Mouse (Mus musculus) left cerebral cortex, adult 8-10 months (tissue): ENCODE measurements at regions not wholly inside any gene's neighbourhood (a gene's known extent, or its start where the extent isn't known, plus 50 kb on each side); places are given as distances from the start of the nearest gene placed in this dataset.
A peak's percentile ranks its signal among the peaks of the same experiment; 100 is the strongest.

ENCODE experiments used
- DNase-seq, 2 experiments: peaks; one replicate each; pipeline ENCODE4 v3.0.0; 2022; ENCODE audit warnings: low spot score in 2 of 2

- DNase-seq, result no peak
Measured at GRCm38 (mm10) chr6:102977122-102977521, 404.2 kb upstream of the Cntn3 start.

GRCm38 (mm10) chr6:103023326-103023725 lies 450.4 kb upstream of the Cntn3 start:
- no peak for DNase-seq

GRCm38 (mm10) chr6:103024006-103024405 lies 451.1 kb upstream of the Cntn3 start:
- DNase-seq, result peak in 1 of 2 experiments; percentile 1

GRCm38 (mm10) chr6:103028150-103028549 lies 455.2 kb upstream of the Cntn3 start:
- peak; percentile 1 to 15 for DNase-seq

GRCm38 (mm10) chr6:103033418-103033817 lies 460.5 kb upstream of the Cntn3 start:
- no peak for DNase-seq

DNA sequence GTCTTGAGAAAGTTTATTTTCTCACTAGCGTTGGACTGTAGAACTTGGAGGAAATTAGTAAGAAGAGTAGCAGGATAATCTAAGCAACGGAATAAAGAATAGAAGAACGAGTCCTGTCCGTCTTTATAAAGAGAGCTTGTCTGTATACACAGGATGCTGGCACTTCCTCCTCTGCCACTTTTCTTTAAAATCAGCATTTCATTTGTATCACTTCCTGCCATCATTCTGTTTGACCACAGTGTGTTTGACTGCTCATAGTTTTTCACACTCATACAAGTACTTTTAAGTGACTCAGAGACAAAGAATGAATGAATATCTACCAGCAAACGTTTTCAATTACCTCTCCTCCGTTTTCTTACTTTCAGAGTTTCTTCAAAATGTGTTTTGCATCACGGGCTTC lies 461.0 kb upstream of the Cntn3 start:
- no peak for DNase-seq

GRCm38 (mm10) chr6:103060591-103060990 lies 449.8 kb upstream of the Chl1 start:
- DNase-seq, result peak in 1 of 2 experiments; percentile 7

- DNase-seq, result no peak
Measured at GRCm38 (mm10) chr6:103106189-103106588, 404.2 kb upstream of the Chl1 start.

- DNase-seq, result no peak
Measured at GRCm38 (mm10) chr6:103119537-103119936, 390.8 kb upstream of the Chl1 start.

DNA sequence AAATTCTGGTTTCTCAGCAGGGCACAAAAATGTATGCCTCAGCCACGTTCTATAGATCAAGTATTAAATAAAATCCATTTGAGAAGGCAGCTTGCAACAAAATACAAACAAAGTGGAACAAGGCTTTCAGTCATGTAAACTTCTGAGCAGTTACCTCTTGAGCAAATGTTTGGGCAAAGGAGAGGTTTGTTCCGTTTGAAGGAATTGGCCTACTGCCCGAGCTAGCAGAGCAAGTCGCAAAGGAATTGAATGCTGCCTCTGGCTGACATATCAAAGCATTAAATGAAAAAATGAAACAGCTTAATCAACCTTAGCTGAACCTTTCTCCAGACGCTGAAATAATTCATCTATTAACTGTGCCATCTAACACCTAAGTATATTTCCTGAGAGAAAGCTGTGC lies 369.5 kb upstream of the Chl1 start:
- no peak for DNase-seq

DNA sequence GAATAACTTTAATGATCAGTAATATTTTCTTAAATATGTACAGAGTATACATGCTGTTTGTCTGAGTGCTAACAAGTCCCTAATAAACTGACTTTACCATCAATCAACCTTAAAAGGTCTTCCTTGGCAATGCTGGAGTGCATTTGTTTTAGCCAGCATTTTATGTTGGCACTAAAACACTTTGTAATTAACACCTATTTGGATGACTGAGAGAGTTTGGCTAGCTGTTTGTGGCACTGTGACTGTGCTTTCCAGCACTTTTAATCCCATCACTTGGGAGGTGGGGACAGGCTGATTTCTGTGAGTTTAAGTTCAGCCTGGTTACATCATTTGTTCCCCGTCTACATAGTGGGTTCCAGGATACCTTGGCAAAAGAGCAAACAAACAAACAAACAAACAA lies 332.5 kb upstream of the Chl1 start:
- DNase-seq, result no peak

DNA sequence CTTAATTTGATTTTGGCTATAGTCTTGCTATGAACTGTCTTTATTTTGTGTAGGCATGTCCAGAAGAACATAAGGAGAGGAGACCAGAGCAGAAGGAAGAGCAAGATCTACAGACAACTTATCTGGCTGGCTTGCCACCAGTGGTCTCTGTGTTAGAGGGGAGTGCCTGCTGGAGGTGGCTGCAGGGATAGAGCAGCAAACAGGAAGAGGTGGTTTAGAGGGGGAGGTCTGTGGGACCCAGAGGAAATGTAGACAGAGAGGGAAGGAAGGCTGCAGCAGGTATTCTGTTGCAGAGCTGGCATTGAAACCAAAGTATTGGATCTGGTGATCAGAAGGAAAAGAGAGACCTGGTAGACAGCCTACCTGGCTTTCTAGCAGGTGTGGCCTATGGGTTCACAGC lies 327.0 kb upstream of the Chl1 start:
- DNase-seq, result no peak

- DNase-seq, result no peak
Measured at GRCm38 (mm10) chr6:103196838-103197237, 313.5 kb upstream of the Chl1 start.

GRCm38 (mm10) chr6:103201605-103202004 lies 308.8 kb upstream of the Chl1 start:
- no peak for DNase-seq

DNA sequence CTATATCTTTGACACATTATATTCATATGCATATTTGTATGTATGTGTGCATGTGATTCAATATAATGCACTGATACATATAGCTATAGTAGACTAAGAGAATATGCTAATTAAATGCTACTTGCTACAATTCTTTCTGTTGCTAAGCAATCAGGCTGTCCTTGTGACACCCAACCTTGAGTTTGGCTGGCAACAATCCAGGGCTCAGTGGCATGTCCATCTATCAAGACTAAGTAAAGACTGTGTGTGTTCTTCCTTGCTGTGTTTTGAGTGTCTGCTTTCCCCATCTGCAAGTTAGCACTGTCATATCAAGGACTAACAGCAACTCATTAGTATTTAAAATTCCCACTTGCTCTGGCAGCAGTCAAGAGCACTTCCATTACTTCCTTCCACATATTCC lies 301.2 kb upstream of the Chl1 start:
- no peak for DNase-seq

- no peak for DNase-seq
Measured at GRCm38 (mm10) chr6:103213160-103213559, 297.2 kb upstream of the Chl1 start.

- DNase-seq, result no peak
Measured at GRCm38 (mm10) chr6:103236896-103237295, 273.5 kb upstream of the Chl1 start.

DNA sequence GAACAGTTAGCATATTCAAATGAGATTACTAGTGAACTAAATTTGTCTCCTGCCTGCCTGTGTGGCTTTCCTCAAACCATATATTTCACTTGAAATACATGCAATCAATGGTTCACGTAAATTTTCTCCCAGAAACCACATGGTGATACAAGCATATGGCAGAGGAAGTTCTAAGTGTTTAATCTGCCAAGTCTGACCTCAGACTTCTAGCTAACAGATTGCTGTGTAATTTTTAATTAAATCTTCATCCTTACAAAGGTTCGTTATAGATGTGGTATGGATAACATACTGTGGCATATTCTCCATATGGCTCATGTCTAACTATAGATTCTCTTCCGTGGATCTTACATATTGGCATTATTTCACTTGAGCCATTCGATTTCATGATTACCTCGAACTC lies 241.4 kb upstream of the Chl1 start:
- DNase-seq, result no peak

- DNase-seq, result no peak
Measured at GRCm38 (mm10) chr6:103272216-103272615, 238.2 kb upstream of the Chl1 start.

DNA sequence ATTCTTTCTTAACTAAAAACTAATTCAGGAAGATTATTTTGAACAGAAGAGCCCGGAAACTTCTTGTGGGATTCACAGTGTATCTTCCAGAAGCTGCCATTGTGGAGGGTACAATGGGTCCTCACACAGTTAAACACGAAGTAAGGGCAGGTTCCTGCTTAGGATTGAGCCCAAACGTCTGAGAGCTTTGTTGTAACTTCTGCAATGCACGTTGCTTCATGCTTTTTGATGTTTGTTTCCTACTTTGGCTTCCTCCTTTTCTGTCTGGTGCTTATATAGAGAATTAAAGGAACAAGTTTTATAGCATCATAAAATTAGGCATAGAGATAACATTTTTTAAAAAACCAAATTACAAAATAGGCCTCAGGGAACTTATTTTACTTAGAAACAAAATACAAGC lies 235.3 kb upstream of the Chl1 start:
- no peak for DNase-seq

DNA sequence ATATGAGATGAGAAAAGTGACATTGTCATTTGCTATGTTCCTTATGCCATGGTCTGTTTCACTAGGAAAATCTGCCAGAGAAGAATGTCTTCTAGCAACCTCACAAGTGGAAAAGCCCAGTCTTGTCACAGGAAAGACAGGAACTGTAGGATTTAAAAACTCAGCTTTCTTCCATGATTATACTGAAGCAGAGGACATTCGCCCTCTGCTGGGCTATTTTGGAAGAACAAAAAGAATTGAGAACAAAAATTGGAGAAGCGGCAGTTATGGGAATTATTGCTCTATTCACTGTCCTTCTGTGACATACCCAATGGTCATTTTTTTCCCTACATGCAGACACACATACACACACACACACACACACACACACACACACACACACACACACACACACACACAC lies 234.9 kb upstream of the Chl1 start:
- DNase-seq, result no peak

GRCm38 (mm10) chr6:103296015-103296414 lies 214.4 kb upstream of the Chl1 start:
- no peak for DNase-seq

DNA sequence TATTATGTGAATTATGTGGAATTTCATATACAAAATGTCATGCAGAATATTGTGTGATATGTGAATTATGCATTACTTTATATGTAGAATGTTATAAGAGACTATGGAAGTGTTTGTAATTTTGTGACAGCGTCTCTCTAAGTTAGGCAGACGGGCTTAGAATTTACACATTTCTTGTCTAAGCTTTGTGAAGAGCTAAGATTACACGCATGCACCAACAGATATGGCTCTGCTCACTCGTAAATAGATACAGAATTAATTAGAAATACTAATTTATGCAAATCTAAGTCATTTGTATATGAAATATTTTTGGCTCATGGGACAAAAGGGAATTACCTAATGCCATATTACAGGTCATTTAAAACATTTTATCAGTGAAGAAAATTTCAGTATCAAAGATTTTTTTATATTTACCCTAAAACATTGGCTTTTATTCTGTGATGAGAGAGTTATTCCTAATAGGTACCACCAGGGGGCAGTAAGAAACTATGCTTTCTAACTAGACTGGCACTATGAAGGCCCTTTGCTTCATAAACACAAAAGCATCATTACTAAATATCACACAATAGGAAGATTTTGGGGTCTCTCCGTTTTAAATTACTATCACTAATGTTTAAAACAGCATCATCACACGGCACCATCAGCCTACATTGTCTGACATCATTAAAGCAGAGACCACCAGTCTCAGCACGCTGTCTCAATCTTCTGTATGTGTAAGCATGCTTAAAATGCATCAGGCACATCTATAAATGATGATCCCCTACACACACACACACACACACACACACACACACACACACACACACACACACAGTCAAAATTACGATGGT lies 203.8 kb upstream of the Chl1 start:
- peak in 1 of 2 experiments; percentile 7 for DNase-seq

GRCm38 (mm10) chr6:103307250-103307580 lies 203.2 kb upstream of the Chl1 start:
- DNase-seq, result no peak
